13 mouse cellular contexts compared by ENCODE assay signal in genomic region chr3:145600801-145601200, GRCm38 (mm10).
"Had no signal": no experiment of that assay in that cellular context is flagged by ENCODE, and none has a peak within 500 bp of the region (broad histone marks: within the 10 kb centered on the region; RNA-seq: fewer than 3 reads in every experiment).

No protein-coding gene starts in this region.

- H3K9ac ChIP-seq: liver, embryonic 14.5 days; midbrain, embryonic 13.5 days; midbrain, embryonic 15.5 days; neural tube, embryonic 12.5 days had no signal

- H3K4me2 ChIP-seq: liver, embryonic 11.5 days; midbrain, embryonic 11.5 days; midbrain, embryonic 13.5 days; midbrain, embryonic 15.5 days; neural tube, embryonic 12.5 days had no signal

- H3K9me3 ChIP-seq: midbrain, embryonic 13.5 days; midbrain, embryonic 15.5 days; neural tube, embryonic 12.5 days had no signal

- H3K4me3 ChIP-seq: midbrain, embryonic 13.5 days; midbrain, embryonic 15.5 days; neural tube, embryonic 12.5 days had no signal

- ATAC-seq: midbrain, embryonic 13.5 days had no signal

- DNase-seq: liver; lung, adult 2 months; lung, postnatal 10 days; right cerebral cortex, postnatal 14 days; thymus, adult 2 months; thymus, postnatal 36 days had no signal

- H3K27me3 ChIP-seq: midbrain, embryonic 13.5 days; midbrain, embryonic 15.5 days; neural tube, embryonic 12.5 days had no signal

- H3K27ac ChIP-seq: liver, embryonic 14.5 days; macrophage; midbrain, embryonic 13.5 days; midbrain, embryonic 15.5 days; neural tube, embryonic 12.5 days had no signal
